Comparison of ENCODE assay signal across 10 mouse cellular contexts in genomic region chr1:57394051-57394450, GRCm38 (mm10). TPM values are rescaled to one million over a fixed set of nuclear protein-coding genes. Genes with fewer than 3 reads are reported as not detected.
DNase-seq lines count a peak whose midpoint lies in the region; ATAC-seq and TF ChIP-seq lines count a peak whose summit lies in the region.
"Had no signal": no experiment of that assay in that cellular context is flagged by ENCODE, and none has a peak within 500 bp of the region (broad histone marks: within the 10 kb centered on the region; RNA-seq: fewer than 3 reads in every experiment).

No protein-coding gene starts in this region.

- H3K36me3 ChIP-seq in intestine, postnatal 0 days (ENCODE audit: control insufficient read depth, insufficient read depth): peaks cover 40% of the 10 kb centered on the region
- H3K36me3 ChIP-seq in intestine, embryonic 15.5 days: peaks cover 17% of the 10 kb centered on the region; the same call in 1 of the 2 replicates
- peaks cover 12% of the 10 kb centered on the region; the same call in 1 of the 2 replicates for H3K36me3 ChIP-seq in forebrain, embryonic 16.5 days (ENCODE audit: control insufficient read depth, insufficient read depth)

- H3K27ac ChIP-seq in intestine, postnatal 0 days (ENCODE audit: low read depth, low read length): no peak overlapping the region
- H3K27ac ChIP-seq in intestine, embryonic 15.5 days: no peak overlapping the region
- no peak overlapping the region for H3K27ac ChIP-seq in forebrain, embryonic 16.5 days (ENCODE audit: low read length)
- H3K27ac ChIP-seq: embryonic facial prominence, embryonic 13.5 days; limb, embryonic 13.5 days had no signal

- H3K9ac ChIP-seq in intestine, postnatal 0 days (ENCODE audit: low read depth, low read length): no peak overlapping the region
- H3K9ac ChIP-seq in intestine, embryonic 15.5 days: no peak overlapping the region
- no peak overlapping the region for H3K9ac ChIP-seq in forebrain, embryonic 16.5 days (replicated peaks; ENCODE audit: low read depth, low read length)
- H3K9ac ChIP-seq: embryonic facial prominence, embryonic 13.5 days; limb, embryonic 13.5 days had no signal

- peak; percentile 65 for DNase-seq in A20 (ENCODE audit: low read depth, low spot score)
- peak; percentile 86 for DNase-seq in NIH3T3 (ENCODE audit: low read depth)
- DNase-seq in cerebellum, postnatal 14 days: peak; percentile 73 to 81
- peak; percentile 64 for DNase-seq in kidney, postnatal 10 days

- ATAC-seq in intestine, postnatal 0 days: no peak
- ATAC-seq in intestine, embryonic 15.5 days: no peak
- ATAC-seq in megakaryocyte, adult 5-6 weeks (ENCODE audit: poor library complexity, severe bottlenecking): peak; percentile 84
- ATAC-seq in forebrain, embryonic 16.5 days: no peak

- no peaks in the 10 kb centered on the region for H3K27me3 ChIP-seq in intestine, postnatal 0 days (replicated peaks; ENCODE audit: control insufficient read depth, insufficient read depth, low read length)
- H3K27me3 ChIP-seq in intestine, embryonic 15.5 days (replicated peaks): no peaks in the 10 kb centered on the region
- no peaks in the 10 kb centered on the region for H3K27me3 ChIP-seq in forebrain, embryonic 16.5 days (replicated peaks; ENCODE audit: control insufficient read depth, insufficient read depth, low read length)
- H3K27me3 ChIP-seq: embryonic facial prominence, embryonic 13.5 days; limb, embryonic 13.5 days had no signal

- 65% methylated on average over 3 of the region's 3 CpGs for WGBS in intestine, postnatal 0 days
- WGBS in intestine, embryonic 15.5 days: 68% methylated on average over 3 of the region's 3 CpGs
- 65% methylated on average over 3 of the region's 3 CpGs for WGBS in forebrain, embryonic 16.5 days

- TF ChIP-seq CTCF in intestine, postnatal 0 days (IDR thresholded peaks at IDR 0.05; ENCODE audit: low read depth): peak; percentile 82

- H3K4me2 ChIP-seq in intestine, postnatal 0 days (replicated peaks; ENCODE audit: low read depth): no peak overlapping the region
- H3K4me2 ChIP-seq in intestine, embryonic 15.5 days (replicated peaks): no peak overlapping the region
- H3K4me2 ChIP-seq in forebrain, embryonic 16.5 days (ENCODE audit: low read length): no peak overlapping the region
- H3K4me2 ChIP-seq: embryonic facial prominence, embryonic 13.5 days; limb, embryonic 13.5 days had no signal

- no peak overlapping the region for H3K4me3 ChIP-seq in intestine, postnatal 0 days (ENCODE audit: low read depth, low read length)
- no peak overlapping the region for H3K4me3 ChIP-seq in intestine, embryonic 15.5 days (replicated peaks)
- no peak overlapping the region for H3K4me3 ChIP-seq in forebrain, embryonic 16.5 days (replicated peaks; ENCODE audit: low read length)
- H3K4me3 ChIP-seq: embryonic facial prominence, embryonic 13.5 days; limb, embryonic 13.5 days had no signal

- no peaks in the 10 kb centered on the region for H3K9me3 ChIP-seq in intestine, postnatal 0 days (ENCODE audit: control insufficient read depth)
- H3K9me3 ChIP-seq in intestine, embryonic 15.5 days: no peaks in the 10 kb centered on the region
- H3K9me3 ChIP-seq in forebrain, embryonic 16.5 days (ENCODE audit: control insufficient read depth, low read length): no peaks in the 10 kb centered on the region
- H3K9me3 ChIP-seq: embryonic facial prominence, embryonic 13.5 days; limb, embryonic 13.5 days had no signal

- no peaks in the 10 kb centered on the region for H3K4me1 ChIP-seq in intestine, postnatal 0 days (replicated peaks; ENCODE audit: control insufficient read depth, insufficient read depth, low read length)
- H3K4me1 ChIP-seq in intestine, embryonic 15.5 days (replicated peaks): no peaks in the 10 kb centered on the region
- peaks cover under 1% of the 10 kb centered on the region; the same call in 1 of the 2 replicates for H3K4me1 ChIP-seq in forebrain, embryonic 16.5 days (replicated peaks; ENCODE audit: control insufficient read depth, insufficient read depth, low read length)
- H3K4me1 ChIP-seq: embryonic facial prominence, embryonic 13.5 days; limb, embryonic 13.5 days had no signal

RNA-seq across cellular contexts. Expression of gene Maip1, which starts 12.1 kb away (rescaled TPM):
- polyA plus RNA-seq in intestine, postnatal 0 days (2015; fragmentation: Nextera tagmentation; extraction: Ambion mirVana): 13.7 and 14.7 TPM in 2 replicates
- 17.0 and 19.7 TPM in 2 replicates for polyA plus RNA-seq in intestine, embryonic 15.5 days (2015; fragmentation: Nextera tagmentation; extraction: Ambion mirVana)
- 7.3 and 12.1 TPM in 2 replicates for total RNA-seq in megakaryocyte, adult 5-6 weeks (2015)
- total RNA-seq in megakaryocyte, adult 5-6 weeks (2017): 7.2 and 8.4 TPM in 2 replicates
- polyA plus RNA-seq in forebrain, embryonic 16.5 days (2015; fragmentation: Nextera tagmentation; extraction: Ambion mirVana): 17.7 and 18.8 TPM in 2 replicates

RNA-seq across cellular contexts. Expression of gene Tyw5, which starts 12.8 kb away (rescaled TPM):
- polyA plus RNA-seq in intestine, postnatal 0 days (2015; fragmentation: Nextera tagmentation; extraction: Ambion mirVana): 14.0 and 15.4 TPM in 2 replicates
- polyA plus RNA-seq in intestine, embryonic 15.5 days (2015; fragmentation: Nextera tagmentation; extraction: Ambion mirVana): 23.9 and 26.2 TPM in 2 replicates
- total RNA-seq in megakaryocyte, adult 5-6 weeks (2015): 23.3 and 24.0 TPM in 2 replicates
- 12.0 and 28.7 TPM in 2 replicates for total RNA-seq in megakaryocyte, adult 5-6 weeks (2017)
- 24.3 and 25.4 TPM in 2 replicates for polyA plus RNA-seq in forebrain, embryonic 16.5 days (2015; fragmentation: Nextera tagmentation; extraction: Ambion mirVana)

RNA-seq across cellular contexts. Expression of gene 1700066M21Rik, which starts 16.6 kb away (rescaled TPM):
- 4.3 and 4.8 TPM in 2 replicates for polyA plus RNA-seq in intestine, postnatal 0 days (2015; fragmentation: Nextera tagmentation; extraction: Ambion mirVana)
- polyA plus RNA-seq in intestine, embryonic 15.5 days (2015; fragmentation: Nextera tagmentation; extraction: Ambion mirVana): 10.1 and 12.7 TPM in 2 replicates
- 22.5 and 23.5 TPM in 2 replicates for total RNA-seq in megakaryocyte, adult 5-6 weeks (2015)
- 16.7 and 20.6 TPM in 2 replicates for total RNA-seq in megakaryocyte, adult 5-6 weeks (2017)
- 32.6 and 40.8 TPM in 2 replicates for polyA plus RNA-seq in forebrain, embryonic 16.5 days (2015; fragmentation: Nextera tagmentation; extraction: Ambion mirVana)
